ENCODE assay signal across 11 mouse cellular contexts in genomic region chr4:148204061-148204872, GRCm38 (mm10). TPM values are rescaled to one million over a fixed set of nuclear protein-coding genes. Genes with fewer than 3 reads are reported as not detected.
DNase-seq lines count a peak whose midpoint lies in the region; ATAC-seq lines count a peak whose summit lies in the region.
"Had no signal": no experiment of that assay in that cellular context is flagged by ENCODE, and none has a peak within 500 bp of the region (broad histone marks: within the 10 kb centered on the region; RNA-seq: fewer than 3 reads in every experiment).

No protein-coding gene starts in this region.

- H3K4me1 ChIP-seq in heart, embryonic 12.5 days (replicated peaks): no peaks in the 10 kb centered on the region
- peaks cover 23% of the 10 kb centered on the region for H3K4me1 ChIP-seq in hindbrain, embryonic 13.5 days (replicated peaks)
- H3K4me1 ChIP-seq in midbrain, embryonic 14.5 days (ENCODE audit: control insufficient read depth, insufficient read depth, low read length): peaks cover 6% of the 10 kb centered on the region; the same call in 1 of the 2 replicates

- peaks cover 3% of the 10 kb centered on the region; the same call in 1 of the 2 replicates for H3K9me3 ChIP-seq in heart, embryonic 12.5 days (replicated peaks)
- H3K9me3 ChIP-seq in hindbrain, embryonic 13.5 days: no peaks in the 10 kb centered on the region
- H3K9me3 ChIP-seq in midbrain, embryonic 14.5 days (ENCODE audit: control insufficient read depth, low read length): no peaks in the 10 kb centered on the region

- H3K27me3 ChIP-seq in heart, embryonic 12.5 days (replicated peaks): peaks cover 22% of the 10 kb centered on the region
- peaks cover 7% of the 10 kb centered on the region; the same call in 1 of the 2 replicates for H3K27me3 ChIP-seq in hindbrain, embryonic 13.5 days
- H3K27me3 ChIP-seq in midbrain, embryonic 14.5 days (ENCODE audit: control insufficient read depth, insufficient read depth, low read length): no peaks in the 10 kb centered on the region

- H3K27ac ChIP-seq in heart, embryonic 12.5 days (ENCODE audit: poor library complexity, severe bottlenecking): peak overlapping the region; percentile 52; the same call in 1 of the 2 replicates
- H3K27ac ChIP-seq in hindbrain, embryonic 13.5 days: peak overlapping the region; percentile 53; the same call in 1 of the 2 replicates
- H3K27ac ChIP-seq in midbrain, embryonic 14.5 days (replicated peaks; ENCODE audit: low read depth, low read length): peak overlapping the region; percentile 52; the same call in 1 of the 2 replicates

- H3K4me2 ChIP-seq in heart, embryonic 12.5 days: no peak overlapping the region
- H3K4me2 ChIP-seq in hindbrain, embryonic 13.5 days: no peak overlapping the region
- H3K4me2 ChIP-seq in midbrain, embryonic 14.5 days (ENCODE audit: low read length): no peak overlapping the region

- DNase-seq in heart, postnatal 14 days: no peak
- peak; percentile 93 for DNase-seq in MEL-GATA-1-ER (ENCODE audit: extremely low read depth, low read depth)
- no peak for DNase-seq in midbrain, embryonic 14.5 days
- no peak for DNase-seq in layer of hippocampus, postnatal 14 days (ENCODE audit: low spot score in 2 of 2)
- DNase-seq in layer of hippocampus, adult 9-10 months (ENCODE audit: low spot score): no peak
- DNase-seq in adrenal gland, postnatal 36 days: no peak
- DNase-seq: cerebellum, adult 11-12 months; lung, adult 18-20 months had no signal

- ATAC-seq in heart, embryonic 12.5 days (ENCODE audit: insufficient number of reproducible peaks, low FRiP score): peak; percentile 95
- no peak for ATAC-seq in hindbrain, embryonic 13.5 days (ENCODE audit: low FRiP score)
- ATAC-seq in midbrain, embryonic 14.5 days (ENCODE audit: low FRiP score, low TSS enrichment): no peak

- intact Hi-C loops in heart, postnatal 14 days (cut with DNase I): no loop called here

- no peaks in the 10 kb centered on the region for H3K36me3 ChIP-seq in heart, embryonic 12.5 days
- H3K36me3 ChIP-seq in hindbrain, embryonic 13.5 days: no peaks in the 10 kb centered on the region
- H3K36me3 ChIP-seq in midbrain, embryonic 14.5 days (ENCODE audit: control insufficient read depth, insufficient read depth, low read length): no peaks in the 10 kb centered on the region

- 46% methylated on average over 15 of the region's 15 CpGs for WGBS in heart, embryonic 12.5 days
- WGBS in hindbrain, embryonic 13.5 days: 51% methylated on average over 15 of the region's 15 CpGs
- WGBS in midbrain, embryonic 14.5 days: 39% methylated on average over 15 of the region's 15 CpGs

- H3K4me3 ChIP-seq in heart, embryonic 12.5 days: no peak overlapping the region
- no peak overlapping the region for H3K4me3 ChIP-seq in hindbrain, embryonic 13.5 days
- H3K4me3 ChIP-seq in midbrain, embryonic 14.5 days (replicated peaks; ENCODE audit: low read depth, low read length): no peak overlapping the region

- H3K9ac ChIP-seq in heart, embryonic 12.5 days: no peak overlapping the region
- peak overlapping the region; percentile 14; the same call in 1 of the 2 replicates for H3K9ac ChIP-seq in hindbrain, embryonic 13.5 days
- H3K9ac ChIP-seq in midbrain, embryonic 14.5 days (replicated peaks; ENCODE audit: low read length): no peak overlapping the region

RNA-seq across cellular contexts. Expression of gene Fbxo2, which starts 43.8 kb away (rescaled TPM):
- 0.70 and 0.92 TPM in 2 replicates for polyA plus RNA-seq in heart, embryonic 12.5 days (2016; fragmentation: Nextera tagmentation; extraction: Ambion mirVana)
- total RNA-seq in heart, postnatal 14 days (2021): not detected
- polyA plus RNA-seq in hindbrain, embryonic 13.5 days (2015; fragmentation: Nextera tagmentation; extraction: Ambion mirVana): 5.3 and 7.1 TPM in 2 replicates
- 3.2 and 4.0 TPM in 2 replicates for polyA plus RNA-seq in midbrain, embryonic 14.5 days (2014; fragmentation: Nextera tagmentation; extraction: Ambion mirVana)
- total RNA-seq in layer of hippocampus, postnatal 14 days (2021): 10 to 100 TPM; 65.2 to 72.1 TPM
- 1 to 10 TPM; 3.9 to 5.1 TPM for total RNA-seq in adrenal gland, postnatal 36 days (2021)
- total RNA-seq: gastrocnemius, postnatal 4 days had no signal

RNA-seq across cellular contexts. Expression of gene Fbxo44, which starts 44.0 kb away (rescaled TPM):
- polyA plus RNA-seq in heart, embryonic 12.5 days (2016; fragmentation: Nextera tagmentation; extraction: Ambion mirVana): 24.9 and 25.1 TPM in 2 replicates
- total RNA-seq in heart, postnatal 14 days (2021): 10 to 100 TPM in 1 of 2 experiments, 1 to 10 TPM in 1; 9.9 to 11.0 TPM
- polyA plus RNA-seq in hindbrain, embryonic 13.5 days (2015; fragmentation: Nextera tagmentation; extraction: Ambion mirVana): 91.2 and 98.2 TPM in 2 replicates
- 102 and 106 TPM in 2 replicates for polyA plus RNA-seq in midbrain, embryonic 14.5 days (2014; fragmentation: Nextera tagmentation; extraction: Ambion mirVana)
- total RNA-seq in layer of hippocampus, postnatal 14 days (2021): 100 to 1,000 TPM in 1 of 2 experiments, 10 to 100 TPM in 1; 98.6 to 111 TPM
- 10 to 100 TPM; 10.7 to 12.9 TPM for total RNA-seq in adrenal gland, postnatal 36 days (2021)

RNA-seq across cellular contexts. Expression of gene Fbxo6, which starts 52.3 kb away (rescaled TPM):
- 20.2 and 22.9 TPM in 2 replicates for polyA plus RNA-seq in heart, embryonic 12.5 days (2016; fragmentation: Nextera tagmentation; extraction: Ambion mirVana)
- 10 to 100 TPM; 28.3 to 30.6 TPM for total RNA-seq in heart, postnatal 14 days (2021)
- 15.7 and 16.0 TPM in 2 replicates for polyA plus RNA-seq in hindbrain, embryonic 13.5 days (2015; fragmentation: Nextera tagmentation; extraction: Ambion mirVana)
- 18.7 and 22.8 TPM in 2 replicates for polyA plus RNA-seq in midbrain, embryonic 14.5 days (2014; fragmentation: Nextera tagmentation; extraction: Ambion mirVana)
- 10 to 100 TPM; 24.6 to 27.4 TPM for total RNA-seq in layer of hippocampus, postnatal 14 days (2021)
- total RNA-seq in adrenal gland, postnatal 36 days (2021): 10 to 100 TPM; 48.5 to 58.3 TPM

Comparison
In these comparisons a context has a peak if more than half of its experiments do, and no peak if none do; other contexts are left out.
1. RNA of gene Fbxo2, which starts 43.8 kb away (total RNA-seq): 65.2 to 72.1 TPM in layer of hippocampus, postnatal 14 days; 3.9 to 5.1 TPM in adrenal gland, postnatal 36 days and not detected in heart, postnatal 14 days; every median in the first group is over 10 times any median in the second.
2. RNA of gene Fbxo44, which starts 44.0 kb away (total RNA-seq): 98.6 to 111 TPM in layer of hippocampus, postnatal 14 days; 10.7 to 12.9 TPM in adrenal gland, postnatal 36 days and 9.9 to 11.0 TPM in heart, postnatal 14 days; every median in the first group is over 4 times any median in the second.
3. Peak in every context shown above with its lines, with median percentiles within 50 percentile points of each other: H3K27ac ChIP-seq.